Comparison of ENCODE assay signal across 22 mouse cellular contexts in genomic region chr5:151183656-151184240, GRCm38 (mm10). TPM values are rescaled to one million over a fixed set of nuclear protein-coding genes. Genes with fewer than 3 reads are reported as not detected.
DNase-seq lines count a peak whose midpoint lies in the region; ATAC-seq and TF ChIP-seq lines count a peak whose summit lies in the region.
"Had no signal": no experiment of that assay in that cellular context is flagged by ENCODE, and none has a peak within 500 bp of the region (broad histone marks: within the 10 kb centered on the region; RNA-seq: fewer than 3 reads in every experiment).

No protein-coding gene starts in this region.

- no peak overlapping the region for H3K4me3 ChIP-seq in liver, adult 2 months (ENCODE audit: insufficient read depth, low read depth, low read length)
- H3K4me3 ChIP-seq in heart, postnatal 0 days (ENCODE audit: low read depth, low read length), result no peak overlapping the region
- no peak overlapping the region for H3K4me3 ChIP-seq in midbrain, embryonic 15.5 days
- H3K4me3 ChIP-seq: heart, embryonic 13.5 days; left cerebral cortex, adult 2 months; liver, embryonic 12.5 days; midbrain, embryonic 10.5 days had no signal

- no peaks in the 10 kb centered on the region for H3K36me3 ChIP-seq in liver, adult 2 months (ENCODE audit: control insufficient read depth, insufficient read depth, low read length)
- no peaks in the 10 kb centered on the region for H3K36me3 ChIP-seq in heart, postnatal 0 days (replicated peaks; ENCODE audit: control insufficient read depth, insufficient read depth, low read length)
- H3K36me3 ChIP-seq in midbrain, embryonic 15.5 days (replicated peaks), result no peaks in the 10 kb centered on the region
- H3K36me3 ChIP-seq: heart, embryonic 13.5 days; liver, embryonic 12.5 days; midbrain, embryonic 10.5 days had no signal

- H3K27me3 ChIP-seq in liver, adult 2 months (ENCODE audit: control insufficient read depth, insufficient read depth, low read length), result no peaks in the 10 kb centered on the region
- no peaks in the 10 kb centered on the region for H3K27me3 ChIP-seq in heart, postnatal 0 days (ENCODE audit: control insufficient read depth, insufficient read depth, low read length)
- H3K27me3 ChIP-seq in midbrain, embryonic 15.5 days (replicated peaks), result no peaks in the 10 kb centered on the region
- H3K27me3 ChIP-seq: heart, embryonic 13.5 days; liver, embryonic 12.5 days had no signal

- peaks cover 31% of the 10 kb centered on the region for H3K4me1 ChIP-seq in liver, adult 2 months (ENCODE audit: control insufficient read depth, insufficient read depth, low read length)
- peaks cover 13% of the 10 kb centered on the region; the same call in 1 of the 2 replicates for H3K4me1 ChIP-seq in heart, postnatal 0 days (ENCODE audit: control insufficient read depth, insufficient read depth)
- no peaks in the 10 kb centered on the region for H3K4me1 ChIP-seq in midbrain, embryonic 15.5 days
- H3K4me1 ChIP-seq: midbrain, embryonic 10.5 days had no signal

- H3K4me2 ChIP-seq in heart, postnatal 0 days (ENCODE audit: low read depth, low read length), result peak overlapping the region; percentile 31; the same call in 1 of the 2 replicates
- H3K4me2 ChIP-seq in midbrain, embryonic 15.5 days, result no peak overlapping the region
- H3K4me2 ChIP-seq: heart, embryonic 13.5 days; liver, embryonic 12.5 days had no signal

- no peak for TF ChIP-seq POLR2A in liver, adult 2 months (IDR thresholded peaks at IDR 0.05; ENCODE audit: extremely low read depth, insufficient read depth, low read length)

- H3K9ac ChIP-seq in liver, adult 2 months (ENCODE audit: low read depth, low read length), result 0 out of 2 replicates have a peak overlapping the region, but pooled peaks have one; percentile 41
- no peak overlapping the region for H3K9ac ChIP-seq in heart, postnatal 0 days (replicated peaks; ENCODE audit: low read depth, low read length)
- no peak overlapping the region for H3K9ac ChIP-seq in midbrain, embryonic 15.5 days
- H3K9ac ChIP-seq: heart, embryonic 13.5 days; liver, embryonic 12.5 days had no signal

- no peak for TF ChIP-seq EP300 in heart, postnatal 0 days (IDR thresholded peaks at IDR 0.05; ENCODE audit: low read depth)

- WGBS in liver, adult 2 months, result 55% methylated on average over 11 of the region's 11 CpGs
- WGBS in heart, postnatal 0 days, result 49% methylated on average over 11 of the region's 11 CpGs
- 93% methylated on average over 11 of the region's 11 CpGs for WGBS in midbrain, embryonic 15.5 days

- H3K79me2 ChIP-seq in liver, adult 2 months (ENCODE audit: control insufficient read depth, insufficient read depth, low read length), result peaks cover 50% of the 10 kb centered on the region

- intact Hi-C loops in heart, postnatal 25 days (cut with DNase I), result loop anchor here (5.0 kb wide), 1 partner anchor 41 kb away; no protein-coding TSS in a partner anchor

- H3K27ac ChIP-seq in liver, adult 2 months (replicated peaks; ENCODE audit: insufficient read depth, low read depth, low read length), result peak overlapping the region; percentile 60
- H3K27ac ChIP-seq in heart, postnatal 0 days (ENCODE audit: low read depth), result peak overlapping the region; percentile 16; the same call in 1 of the 2 replicates
- no peak overlapping the region for H3K27ac ChIP-seq in midbrain, embryonic 15.5 days
- H3K27ac ChIP-seq: heart, embryonic 13.5 days; hindbrain, postnatal 0 days; left cerebral cortex, adult 2 months; liver, embryonic 12.5 days; midbrain, embryonic 10.5 days had no signal

- 0 out of 2 replicates have a peak, but pooled peaks have one; percentile 36 for ATAC-seq in heart, postnatal 0 days (ENCODE audit: insufficient read depth, low read depth)
- no peak for ATAC-seq in midbrain, embryonic 15.5 days (replicated peaks)
- ATAC-seq: hindbrain, postnatal 0 days; liver, embryonic 12.5 days had no signal

- TF ChIP-seq CTCF in liver, adult 2 months (IDR thresholded peaks at IDR 0.05; ENCODE audit: low read depth, low read length), result no peak
- TF ChIP-seq CTCF in heart, postnatal 0 days (IDR thresholded peaks at IDR 0.05; ENCODE audit: low read depth), result no peak

- peak; percentile 68 for DNase-seq in heart, adult 18-20 months
- DNase-seq in heart, postnatal 25 days (ENCODE audit: low spot score), result no peak
- DNase-seq in liver, adult 2 months (ENCODE audit: extremely low read depth, low read depth, low spot score), result peak; percentile 51
- DNase-seq in liver, result no peak
- DNase-seq in heart, postnatal 0 days (ENCODE audit: low spot score), result peak; percentile 34
- peak; percentile 35 for DNase-seq in skeletal muscle tissue, adult 2 months (ENCODE audit: low read depth, low spot score)
- no peak for DNase-seq in kidney, adult 9 months
- DNase-seq: adrenal gland, postnatal 25 days; cerebellum, postnatal 10 days; kidney, adult 11 months; kidney, postnatal 4 days; layer of hippocampus, adult 9-11 months; lung, adult 18-20 months; right cerebral cortex, adult 18-20 months; thymus, adult 2 months; thymus, postnatal 4 days had no signal

- H3K9me3 ChIP-seq in heart, postnatal 0 days (replicated peaks; ENCODE audit: control insufficient read depth, low read length), result no peaks in the 10 kb centered on the region
- H3K9me3 ChIP-seq in midbrain, embryonic 15.5 days, result no peaks in the 10 kb centered on the region
- H3K9me3 ChIP-seq: heart, embryonic 13.5 days; liver, embryonic 12.5 days; midbrain, embryonic 10.5 days had no signal

RNA-seq across cellular contexts. Expression of gene Stard13, which starts 49.9 kb away (rescaled TPM):
- 10 to 100 TPM; 27.0 to 32.0 TPM for total RNA-seq in heart, adult 18-20 months (2021)
- 10 to 100 TPM; 18.4 to 22.4 TPM for total RNA-seq in heart, postnatal 25 days (2021)
- total RNA-seq in liver, adult 2 months (2014; rRNA removed), result 21.3 and 25.0 TPM in 2 replicates
- polyA plus RNA-seq in liver, adult 2 months (2012; rRNA removed), result 7.8 and 7.9 TPM in 2 replicates
- total RNA-seq in heart, postnatal 0 days (2014; rRNA removed; ENCODE audit: low replicate concordance), result 10.6 and 11.9 TPM in 2 replicates
- 3.0 and 3.3 TPM in 2 replicates for polyA plus RNA-seq in heart, postnatal 0 days (2015; fragmentation: Nextera tagmentation; extraction: Ambion mirVana)
- 3.5 and 4.0 TPM in 2 replicates for polyA plus RNA-seq in midbrain, embryonic 15.5 days (2015; fragmentation: Nextera tagmentation; extraction: Ambion mirVana)

Comparison
In these comparisons a context has a peak if more than half of its experiments do, and no peak if none do; other contexts are left out.
1. DNase-seq: peak in heart, adult 18-20 months (2 of 2), liver, adult 2 months (single experiment), heart, postnatal 0 days (single experiment) and skeletal muscle tissue, adult 2 months (single experiment); none in heart, postnatal 25 days (single experiment), liver (single experiment) and kidney, adult 9 months (single experiment).